Comparison of ENCODE assay signal across 23 mouse cellular contexts in genomic region chr11:61489085-61489484, GRCm38 (mm10). TPM values are rescaled to one million over a fixed set of nuclear protein-coding genes. Genes with fewer than 3 reads are reported as not detected.
A peak's percentile ranks its signal among the peaks of the same experiment; 100 is the strongest.
DNase-seq lines count a peak whose midpoint lies in the region; ATAC-seq lines count a peak whose summit lies in the region.
"Had no signal": no experiment of that assay in that cellular context is flagged by ENCODE, and none has a peak within 500 bp of the region (broad histone marks: within the 10 kb centered on the region; RNA-seq: fewer than 3 reads in every experiment).

No protein-coding gene starts in this region.

- no peak overlapping the region for H3K9ac ChIP-seq in embryonic facial prominence, embryonic 12.5 days
- peak overlapping the region; percentile 6; the same call in 1 of the 2 replicates for H3K9ac ChIP-seq in hindbrain, embryonic 13.5 days
- H3K9ac ChIP-seq in hindbrain, embryonic 16.5 days (ENCODE audit: low read depth, low read length): no peak overlapping the region
- H3K9ac ChIP-seq in neural tube, embryonic 12.5 days: no peak overlapping the region
- H3K9ac ChIP-seq in neural tube, embryonic 15.5 days (replicated peaks): no peak overlapping the region
- no peak overlapping the region for H3K9ac ChIP-seq in embryonic facial prominence, embryonic 15.5 days
- H3K9ac ChIP-seq: forebrain, embryonic 15.5 days; hindbrain, embryonic 14.5 days had no signal

- no peak for ATAC-seq in embryonic facial prominence, embryonic 12.5 days (ENCODE audit: insufficient number of reproducible peaks, insufficient read depth, low FRiP score, low TSS enrichment)
- ATAC-seq in hindbrain, embryonic 13.5 days (ENCODE audit: low FRiP score): no peak
- no peak for ATAC-seq in hindbrain, embryonic 16.5 days
- ATAC-seq in neural tube, embryonic 12.5 days (ENCODE audit: low FRiP score, low read depth): no peak
- ATAC-seq in neural tube, embryonic 15.5 days (ENCODE audit: low FRiP score): no peak
- ATAC-seq in embryonic facial prominence, embryonic 15.5 days (ENCODE audit: insufficient number of reproducible peaks, low FRiP score, low TSS enrichment, low read depth): no peak
- ATAC-seq: activated CD4-positive, CD25-positive, alpha-beta regulatory T cell, adult 4 months; forebrain, embryonic 15.5 days; Patski had no signal

- no peaks in the 10 kb centered on the region for H3K27me3 ChIP-seq in embryonic facial prominence, embryonic 12.5 days
- H3K27me3 ChIP-seq in embryonic facial prominence, embryonic 10.5 days (replicated peaks; ENCODE audit: low read depth, poor library complexity, severe bottlenecking): no peaks in the 10 kb centered on the region
- H3K27me3 ChIP-seq in hindbrain, embryonic 13.5 days: no peaks in the 10 kb centered on the region
- no peaks in the 10 kb centered on the region for H3K27me3 ChIP-seq in hindbrain, embryonic 16.5 days (replicated peaks; ENCODE audit: control insufficient read depth, insufficient read depth, low read length)
- no peaks in the 10 kb centered on the region for H3K27me3 ChIP-seq in neural tube, embryonic 12.5 days (replicated peaks)
- no peaks in the 10 kb centered on the region for H3K27me3 ChIP-seq in neural tube, embryonic 15.5 days (replicated peaks)
- H3K27me3 ChIP-seq in embryonic facial prominence, embryonic 15.5 days: no peaks in the 10 kb centered on the region
- H3K27me3 ChIP-seq: CH12.LX; forebrain, embryonic 15.5 days; heart, embryonic 13.5 days; Patski had no signal

- DNase-seq in embryonic facial prominence, embryonic 10.5 days (ENCODE audit: low spot score): no peak
- no peak for DNase-seq in gastrocnemius, postnatal 10 days
- DNase-seq: adrenal gland, postnatal 25 days; cerebellum, adult 8-10 months; cerebellum, postnatal 36 days; gastrocnemius, postnatal 14 days; heart, postnatal 36 days; kidney, adult 11 months had no signal

- WGBS in embryonic facial prominence, embryonic 12.5 days: 79% methylated on average over 2 of the region's 2 CpGs
- WGBS in embryonic facial prominence, embryonic 10.5 days: 87% methylated on average over 2 of the region's 2 CpGs
- 86% methylated on average over 2 of the region's 2 CpGs for WGBS in hindbrain, embryonic 13.5 days
- 86% methylated on average over 2 of the region's 2 CpGs for WGBS in hindbrain, embryonic 16.5 days
- 98% methylated on average over 2 of the region's 2 CpGs for WGBS in neural tube, embryonic 12.5 days
- 92% methylated on average over 2 of the region's 2 CpGs for WGBS in neural tube, embryonic 15.5 days
- WGBS in embryonic facial prominence, embryonic 15.5 days: 81% methylated on average over 2 of the region's 2 CpGs

- H3K4me2 ChIP-seq in embryonic facial prominence, embryonic 12.5 days (replicated peaks): no peak overlapping the region
- no peak overlapping the region for H3K4me2 ChIP-seq in hindbrain, embryonic 13.5 days
- no peak overlapping the region for H3K4me2 ChIP-seq in hindbrain, embryonic 16.5 days (ENCODE audit: low read length)
- H3K4me2 ChIP-seq in neural tube, embryonic 12.5 days (replicated peaks): 0 out of 2 replicates have a peak overlapping the region, but pooled peaks have one; percentile 3
- no peak overlapping the region for H3K4me2 ChIP-seq in neural tube, embryonic 15.5 days
- H3K4me2 ChIP-seq in embryonic facial prominence, embryonic 15.5 days (replicated peaks): no peak overlapping the region
- H3K4me2 ChIP-seq: forebrain, embryonic 15.5 days; heart, embryonic 13.5 days; hindbrain, embryonic 14.5 days had no signal

- no peak overlapping the region for H3K4me3 ChIP-seq in embryonic facial prominence, embryonic 12.5 days
- no peak overlapping the region for H3K4me3 ChIP-seq in embryonic facial prominence, embryonic 10.5 days
- H3K4me3 ChIP-seq in hindbrain, embryonic 13.5 days: no peak overlapping the region
- no peak overlapping the region for H3K4me3 ChIP-seq in hindbrain, embryonic 16.5 days (ENCODE audit: low read length)
- H3K4me3 ChIP-seq in neural tube, embryonic 12.5 days: no peak overlapping the region
- no peak overlapping the region for H3K4me3 ChIP-seq in neural tube, embryonic 15.5 days (replicated peaks)
- H3K4me3 ChIP-seq in embryonic facial prominence, embryonic 15.5 days (replicated peaks): no peak overlapping the region
- H3K4me3 ChIP-seq: erythroblast, embryonic 14.5 days; forebrain, embryonic 10.5 days; forebrain, embryonic 15.5 days; heart, embryonic 13.5 days had no signal

- H3K27ac ChIP-seq in embryonic facial prominence, embryonic 12.5 days: 0 out of 2 replicates have a peak overlapping the region, but pooled peaks have one; percentile 23
- no peak overlapping the region for H3K27ac ChIP-seq in embryonic facial prominence, embryonic 10.5 days (replicated peaks)
- H3K27ac ChIP-seq in hindbrain, embryonic 13.5 days: no peak overlapping the region
- no peak overlapping the region for H3K27ac ChIP-seq in hindbrain, embryonic 16.5 days (ENCODE audit: low read depth, low read length)
- H3K27ac ChIP-seq in neural tube, embryonic 12.5 days: no peak overlapping the region
- H3K27ac ChIP-seq in neural tube, embryonic 15.5 days (replicated peaks): no peak overlapping the region
- 0 out of 2 replicates have a peak overlapping the region, but pooled peaks have one; percentile 4 for H3K27ac ChIP-seq in embryonic facial prominence, embryonic 15.5 days (replicated peaks)
- H3K27ac ChIP-seq: forebrain, embryonic 10.5 days; forebrain, embryonic 15.5 days; hindbrain, embryonic 14.5 days had no signal

- H3K9me3 ChIP-seq in embryonic facial prominence, embryonic 12.5 days: no peaks in the 10 kb centered on the region
- 0 out of 2 replicates have a peak, but pooled peaks cover 3% of the 10 kb centered on the region for H3K9me3 ChIP-seq in embryonic facial prominence, embryonic 10.5 days
- no peaks in the 10 kb centered on the region for H3K9me3 ChIP-seq in hindbrain, embryonic 13.5 days
- no peaks in the 10 kb centered on the region for H3K9me3 ChIP-seq in hindbrain, embryonic 16.5 days (ENCODE audit: control insufficient read depth, low read length)
- H3K9me3 ChIP-seq in neural tube, embryonic 12.5 days: no peaks in the 10 kb centered on the region
- no peaks in the 10 kb centered on the region for H3K9me3 ChIP-seq in neural tube, embryonic 15.5 days (replicated peaks)
- H3K9me3 ChIP-seq in embryonic facial prominence, embryonic 15.5 days (replicated peaks): no peaks in the 10 kb centered on the region
- H3K9me3 ChIP-seq: forebrain, embryonic 10.5 days; forebrain, embryonic 15.5 days; heart, embryonic 13.5 days had no signal

- H3K4me1 ChIP-seq in embryonic facial prominence, embryonic 12.5 days: peaks cover 65% of the 10 kb centered on the region
- peaks cover 82% of the 10 kb centered on the region for H3K4me1 ChIP-seq in embryonic facial prominence, embryonic 10.5 days
- peaks cover 89% of the 10 kb centered on the region for H3K4me1 ChIP-seq in hindbrain, embryonic 13.5 days (replicated peaks)
- peaks cover 39% of the 10 kb centered on the region for H3K4me1 ChIP-seq in hindbrain, embryonic 16.5 days (ENCODE audit: control insufficient read depth, insufficient read depth, low read depth, low read length)
- peaks cover 64% of the 10 kb centered on the region for H3K4me1 ChIP-seq in neural tube, embryonic 12.5 days
- H3K4me1 ChIP-seq in neural tube, embryonic 15.5 days: peaks cover 71% of the 10 kb centered on the region
- H3K4me1 ChIP-seq in embryonic facial prominence, embryonic 15.5 days: peaks cover 78% of the 10 kb centered on the region

- peaks cover 62% of the 10 kb centered on the region for H3K36me3 ChIP-seq in embryonic facial prominence, embryonic 12.5 days
- peaks cover 69% of the 10 kb centered on the region for H3K36me3 ChIP-seq in embryonic facial prominence, embryonic 10.5 days (replicated peaks)
- H3K36me3 ChIP-seq in hindbrain, embryonic 13.5 days: peaks cover 54% of the 10 kb centered on the region
- H3K36me3 ChIP-seq in hindbrain, embryonic 16.5 days (ENCODE audit: control insufficient read depth, insufficient read depth, low read length): peaks cover 36% of the 10 kb centered on the region
- H3K36me3 ChIP-seq in neural tube, embryonic 12.5 days: peaks cover 51% of the 10 kb centered on the region
- H3K36me3 ChIP-seq in neural tube, embryonic 15.5 days: peaks cover 44% of the 10 kb centered on the region
- peaks cover 51% of the 10 kb centered on the region for H3K36me3 ChIP-seq in embryonic facial prominence, embryonic 15.5 days

RNA-seq across cellular contexts. Expression of gene Mfap4, which starts 3.9 kb away (rescaled TPM):
- 231 and 256 TPM in 2 replicates for polyA plus RNA-seq in embryonic facial prominence, embryonic 12.5 days (2016; fragmentation: Nextera tagmentation; extraction: Ambion mirVana)
- polyA plus RNA-seq in embryonic facial prominence, embryonic 10.5 days (2016; fragmentation: Nextera tagmentation; extraction: Ambion mirVana): 119 and 163 TPM in 2 replicates
- 60.5 and 77.1 TPM in 2 replicates for polyA plus RNA-seq in hindbrain, embryonic 13.5 days (2015; fragmentation: Nextera tagmentation; extraction: Ambion mirVana)
- polyA plus RNA-seq in hindbrain, embryonic 16.5 days (2015; fragmentation: Nextera tagmentation; extraction: Ambion mirVana): 49.6 and 67.9 TPM in 2 replicates
- 103 and 133 TPM in 2 replicates for polyA plus RNA-seq in neural tube, embryonic 12.5 days (2016; fragmentation: Nextera tagmentation; extraction: Ambion mirVana)
- polyA plus RNA-seq in neural tube, embryonic 15.5 days (2015; fragmentation: Nextera tagmentation; extraction: Ambion mirVana): 48.3 and 73.6 TPM in 2 replicates
- polyA plus RNA-seq in embryonic facial prominence, embryonic 15.5 days (2015; fragmentation: Nextera tagmentation; extraction: Ambion mirVana): 404 and 406 TPM in 2 replicates
- 100 to 1,000 TPM; 245 to 288 TPM for total RNA-seq in gastrocnemius, postnatal 10 days (2021)
- total RNA-seq: CH12.LX had no signal
- polyA plus RNA-seq: activated CD4-positive, CD25-positive, alpha-beta regulatory T cell, adult 4 months; erythroblast, embryonic 14.5 days; Patski had no signal

RNA-seq across cellular contexts. Expression of gene Mapk7, which starts 5.1 kb away (rescaled TPM):
- polyA plus RNA-seq in embryonic facial prominence, embryonic 12.5 days (2016; fragmentation: Nextera tagmentation; extraction: Ambion mirVana): 101 and 102 TPM in 2 replicates
- 97.4 and 103 TPM in 2 replicates for polyA plus RNA-seq in embryonic facial prominence, embryonic 10.5 days (2016; fragmentation: Nextera tagmentation; extraction: Ambion mirVana)
- polyA plus RNA-seq in hindbrain, embryonic 13.5 days (2015; fragmentation: Nextera tagmentation; extraction: Ambion mirVana): 78.3 and 82.6 TPM in 2 replicates
- polyA plus RNA-seq in hindbrain, embryonic 16.5 days (2015; fragmentation: Nextera tagmentation; extraction: Ambion mirVana): 63.3 and 73.1 TPM in 2 replicates
- 93.7 and 95.6 TPM in 2 replicates for polyA plus RNA-seq in neural tube, embryonic 12.5 days (2016; fragmentation: Nextera tagmentation; extraction: Ambion mirVana)
- polyA plus RNA-seq in neural tube, embryonic 15.5 days (2015; fragmentation: Nextera tagmentation; extraction: Ambion mirVana): 65.9 and 67.7 TPM in 2 replicates
- 61.9 and 62.9 TPM in 2 replicates for polyA plus RNA-seq in embryonic facial prominence, embryonic 15.5 days (2015; fragmentation: Nextera tagmentation; extraction: Ambion mirVana)
- total RNA-seq in gastrocnemius, postnatal 10 days (2021): 10 to 100 TPM in 1 of 2 experiments, 1 to 10 TPM in 1; 8.4 to 12.9 TPM

RNA-seq across cellular contexts. Expression of gene B9d1, which starts 15.9 kb away (rescaled TPM):
- polyA plus RNA-seq in embryonic facial prominence, embryonic 12.5 days (2016; fragmentation: Nextera tagmentation; extraction: Ambion mirVana): 35.2 and 36.7 TPM in 2 replicates
- polyA plus RNA-seq in embryonic facial prominence, embryonic 10.5 days (2016; fragmentation: Nextera tagmentation; extraction: Ambion mirVana): 44.4 and 49.7 TPM in 2 replicates
- polyA plus RNA-seq in hindbrain, embryonic 13.5 days (2015; fragmentation: Nextera tagmentation; extraction: Ambion mirVana): 41.0 and 43.4 TPM in 2 replicates
- polyA plus RNA-seq in hindbrain, embryonic 16.5 days (2015; fragmentation: Nextera tagmentation; extraction: Ambion mirVana): 35.2 and 36.2 TPM in 2 replicates
- 31.0 and 31.1 TPM in 2 replicates for polyA plus RNA-seq in neural tube, embryonic 12.5 days (2016; fragmentation: Nextera tagmentation; extraction: Ambion mirVana)
- 28.6 and 31.2 TPM in 2 replicates for polyA plus RNA-seq in neural tube, embryonic 15.5 days (2015; fragmentation: Nextera tagmentation; extraction: Ambion mirVana)
- 37.3 and 43.7 TPM in 2 replicates for polyA plus RNA-seq in embryonic facial prominence, embryonic 15.5 days (2015; fragmentation: Nextera tagmentation; extraction: Ambion mirVana)
- total RNA-seq in gastrocnemius, postnatal 10 days (2021): 1 to 10 TPM; 5.9 to 9.7 TPM

RNA-seq across cellular contexts. Expression of gene Rnf112, which starts 35.2 kb away (rescaled TPM):
- polyA plus RNA-seq in embryonic facial prominence, embryonic 12.5 days (2016; fragmentation: Nextera tagmentation; extraction: Ambion mirVana): 1.6 and 2.5 TPM in 2 replicates
- 0.49 and 1.00 TPM in 2 replicates for polyA plus RNA-seq in embryonic facial prominence, embryonic 10.5 days (2016; fragmentation: Nextera tagmentation; extraction: Ambion mirVana)
- polyA plus RNA-seq in hindbrain, embryonic 13.5 days (2015; fragmentation: Nextera tagmentation; extraction: Ambion mirVana): 12.2 and 13.6 TPM in 2 replicates
- 30.4 and 32.4 TPM in 2 replicates for polyA plus RNA-seq in hindbrain, embryonic 16.5 days (2015; fragmentation: Nextera tagmentation; extraction: Ambion mirVana)
- 8.9 and 9.2 TPM in 2 replicates for polyA plus RNA-seq in neural tube, embryonic 12.5 days (2016; fragmentation: Nextera tagmentation; extraction: Ambion mirVana)
- polyA plus RNA-seq in neural tube, embryonic 15.5 days (2015; fragmentation: Nextera tagmentation; extraction: Ambion mirVana): 24.1 and 32.9 TPM in 2 replicates
- 1.4 and 2.1 TPM in 2 replicates for polyA plus RNA-seq in embryonic facial prominence, embryonic 15.5 days (2015; fragmentation: Nextera tagmentation; extraction: Ambion mirVana)
- 1 to 10 TPM; 2.0 to 2.6 TPM for total RNA-seq in gastrocnemius, postnatal 10 days (2021)
- total RNA-seq: CH12.LX; heart, postnatal 36 days had no signal
- polyA plus RNA-seq: activated CD4-positive, CD25-positive, alpha-beta regulatory T cell, adult 4 months; erythroblast, embryonic 14.5 days; heart, postnatal 0 days; Patski had no signal

Comparison
In these comparisons a context has a peak if more than half of its experiments do, and no peak if none do; other contexts are left out.
1. H3K27ac ChIP-seq: peak in embryonic facial prominence, embryonic 12.5 days (single experiment) and embryonic facial prominence, embryonic 15.5 days (single experiment); none in embryonic facial prominence, embryonic 10.5 days (single experiment), hindbrain, embryonic 13.5 days (single experiment), hindbrain, embryonic 16.5 days (single experiment), neural tube, embryonic 12.5 days (single experiment) and neural tube, embryonic 15.5 days (single experiment).